Mouse (Mus musculus) midbrain, embryonic 14.5 days (tissue): ENCODE data around the gene Tgfa. TPM values are rescaled to one million over a fixed set of nuclear protein-coding genes. Genes with fewer than 3 reads are reported as not detected.
A peak's percentile ranks its signal among the peaks of the same experiment; 100 is the strongest.

Source experiments
- ATAC-seq: fragments of 200-750 bp; cut with Nextera tagmentation; 2 replicates; pipeline ENCODE4 v1.8.0; 2017; ENCODE audit warnings: moderate number of reproducible peaks, moderate library complexity; ENCODE audit not compliant: low FRiP score, low TSS enrichment
- DNase-seq: peaks from one replicate; pipeline ENCODE4 v3.0.0-alpha.2; 2015
- H3K27ac ChIP-seq: fragments of 300-500 bp; sonication (generic); replicated peaks from 2 replicates; pipeline ENCODE4 v1.5.1; 2014; ENCODE audit warnings: mild to moderate bottlenecking, low read depth, low read length, moderate library complexity
- H3K27me3 ChIP-seq: fragments of 300-500 bp; sonication (generic); 2 replicates; pipeline ENCODE4 v1.6.1; 2014; ENCODE audit warnings: low read length, control low read depth, mixed read lengths; ENCODE audit not compliant: control insufficient read depth, insufficient read depth
- H3K36me3 ChIP-seq: fragments of 300-500 bp; sonication (generic); 2 replicates; pipeline ENCODE4 v1.6.1; 2014; ENCODE audit warnings: low read length, control low read depth; ENCODE audit not compliant: control insufficient read depth, insufficient read depth
- H3K4me1 ChIP-seq: fragments of 300-500 bp; sonication (generic); 2 replicates; pipeline ENCODE4 v1.6.1; 2014; ENCODE audit warnings: mild to moderate bottlenecking, antibody characterized with exemption, low read length, control low read depth; ENCODE audit not compliant: control insufficient read depth, insufficient read depth
- H3K4me2 ChIP-seq: fragments of 300-500 bp; sonication (generic); 2 replicates; pipeline ENCODE4 v1.6.1; 2014; ENCODE audit warnings: mild to moderate bottlenecking, low read length, moderate library complexity
- H3K4me3 ChIP-seq: fragments of 300-500 bp; sonication (generic); replicated peaks from 2 replicates; pipeline ENCODE4 v1.5.1; 2014; ENCODE audit warnings: low read depth, low read length
- H3K9ac ChIP-seq: fragments of 300-500 bp; sonication (generic); replicated peaks from 2 replicates; pipeline ENCODE4 v1.6.1; 2014; ENCODE audit warnings: mild to moderate bottlenecking, low read length, moderate library complexity
- H3K9me3 ChIP-seq: fragments of 300-500 bp; sonication (generic); 2 replicates; pipeline ENCODE4 v1.6.1; 2016; ENCODE audit warnings: low read length, control low read depth, mixed read lengths; ENCODE audit not compliant: control insufficient read depth
- WGBS: fragments of 180-500 bp; shearing (Covaris S2); extraction: QIAGEN DNeasy Blood & Tissue Kit; methylation state at CpG from one replicate; pipeline ENCODE4 v1.1.7; 2014; 5-methylcytosine and 5-hydroxymethylcytosine counted together
- polyA plus RNA-seq: library from polyadenylated mRNA; unstranded; fragments of >200 nt; fragmentation: Nextera tagmentation; extraction: Ambion mirVana; gene quantifications from 2 replicates; pipeline ENCODE4 v1.2.1, GENCODE M21; 2014

Tgfa gene
- polyA plus RNA-seq, 1 experiment from 2014 or later = 9.7 TPM

DNA sequence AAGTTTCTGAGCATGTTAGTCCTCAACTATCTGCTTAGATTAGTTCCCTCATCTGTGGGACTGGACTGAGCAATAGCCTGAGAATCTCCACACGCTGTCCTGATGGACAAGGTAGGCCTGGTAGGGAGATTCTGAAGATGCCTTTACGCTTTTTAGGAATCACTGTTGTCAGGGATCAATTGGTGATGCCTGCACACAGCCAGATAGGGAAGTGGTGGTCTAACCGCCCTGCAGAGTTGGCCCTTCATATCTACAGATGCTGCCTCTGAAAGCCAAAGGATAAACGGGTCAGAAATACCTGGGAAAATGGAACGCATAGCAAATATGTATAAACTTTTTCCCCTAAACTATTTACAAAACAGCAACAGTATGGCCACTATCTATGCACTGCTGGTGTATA is 37.3 kb downstream of the Tgfa start:
- no peaks in the 10 kb centered on the region for H3K4me1 ChIP-seq
- no peak overlapping the region for H3K27ac ChIP-seq
- no peaks in the 10 kb centered on the region for H3K27me3 ChIP-seq
- no peak overlapping the region for H3K4me2 ChIP-seq
- no peaks in the 10 kb centered on the region for H3K36me3 ChIP-seq
- H3K9ac ChIP-seq = no peak overlapping the region
- no peaks in the 10 kb centered on the region for H3K9me3 ChIP-seq
- H3K4me3 ChIP-seq = no peak overlapping the region
- ATAC-seq = no peak
- 86% methylated on average over 5 of the region's 5 CpGs for WGBS
- no peak for DNase-seq

DNA sequence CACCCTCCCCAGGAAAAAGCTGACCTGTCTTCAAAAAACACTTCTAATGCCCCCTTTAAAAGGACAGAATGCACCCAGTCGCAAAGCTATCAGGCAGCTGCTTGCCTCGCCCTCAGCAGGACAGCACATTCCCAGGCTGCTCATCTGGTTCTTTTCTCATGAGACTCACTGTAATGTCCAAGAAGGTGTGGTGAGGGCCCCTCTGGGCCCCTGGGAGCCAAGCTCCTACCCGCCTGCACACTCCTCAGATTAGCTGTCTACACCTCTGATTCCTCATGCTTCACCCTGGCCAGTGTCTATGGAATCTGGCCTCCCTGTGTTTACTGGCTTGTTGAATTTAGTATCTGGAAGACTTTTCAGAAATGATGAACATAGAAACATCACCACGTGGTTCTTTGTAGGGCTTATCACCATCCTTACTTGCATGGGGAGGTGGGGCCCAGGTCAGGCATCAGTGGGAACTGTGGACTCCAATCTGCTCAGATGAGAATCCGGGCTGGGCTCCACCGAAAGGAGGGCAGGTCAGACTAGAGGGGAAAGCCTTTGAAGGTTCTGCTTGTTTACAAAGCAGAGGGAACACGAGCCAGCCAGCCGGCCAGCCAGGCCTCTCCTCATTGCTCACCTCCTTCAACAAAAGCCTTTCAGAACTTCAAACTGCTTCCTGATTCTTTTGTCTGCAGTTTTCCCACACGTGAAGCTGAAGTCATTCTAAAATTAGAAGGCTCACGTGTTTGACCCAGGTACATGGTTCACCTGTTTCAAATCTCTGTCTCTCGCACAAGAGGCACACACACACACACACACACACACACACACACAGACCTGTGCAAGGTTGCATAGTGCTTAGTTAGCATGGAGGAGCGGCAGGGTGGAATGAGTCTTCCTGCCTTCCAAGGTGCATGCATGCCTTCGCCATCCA is 38.7 kb downstream of the Tgfa start:
- WGBS = 44% methylated on average over 13 of the region's 13 CpGs
- no peak for ATAC-seq
- no peaks in the 10 kb centered on the region for H3K4me1 ChIP-seq

DNA sequence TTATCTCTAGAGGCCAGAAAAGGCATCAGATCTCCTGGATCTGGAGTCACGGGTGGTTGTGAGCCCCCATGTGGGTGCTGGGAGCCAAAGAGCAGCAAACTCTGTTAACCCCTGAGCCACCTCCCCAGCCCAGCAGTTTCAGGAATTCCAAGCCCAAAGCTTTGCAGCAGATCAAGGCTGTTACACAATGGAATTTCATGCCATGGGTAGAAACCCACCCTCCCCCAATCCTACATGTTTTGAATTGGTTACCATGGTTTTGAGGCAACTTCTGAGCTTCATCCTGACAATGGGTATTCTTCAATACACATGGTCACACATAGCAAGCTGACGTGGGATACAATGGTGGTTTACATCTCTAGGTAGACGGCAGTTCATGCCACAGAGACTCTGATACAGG is 49.8 kb downstream of the Tgfa start:
- WGBS = 2% methylated on average over 3 of the region's 3 CpGs
- Histone ChIP-seq H3K4me3 (no peak overlapping the region), H3K36me3 (no peaks in the 10 kb centered on the region), H3K9ac (no peak overlapping the region), H3K4me1 (0 out of 2 replicates have a peak, but pooled peaks cover 6% of the 10 kb centered on the region), H3K9me3 (no peaks in the 10 kb centered on the region), H3K27ac (no peak overlapping the region), H3K27me3 (no peaks in the 10 kb centered on the region), H3K4me2 (no peak overlapping the region)
- ATAC-seq (no peak), DNase-seq (no peak)

More for the DNA sequence above, 38.7 kb downstream of the Tgfa start:
- no peaks in the 10 kb centered on the region for H3K9me3 ChIP-seq
- no peaks in the 10 kb centered on the region for H3K36me3 ChIP-seq
- no peak overlapping the region for H3K4me3 ChIP-seq
- no peaks in the 10 kb centered on the region for H3K27me3 ChIP-seq
- DNase-seq = no peak
- H3K4me2 ChIP-seq = no peak overlapping the region
- no peak overlapping the region for H3K9ac ChIP-seq
- H3K27ac ChIP-seq = no peak overlapping the region

- Histone ChIP-seq H3K4me1 (0 out of 2 replicates have a peak, but pooled peaks cover 6% of the 10 kb centered on the region), H3K9me3 (no peaks in the 10 kb centered on the region), H3K4me3 (no peak overlapping the region), H3K36me3 (no peaks in the 10 kb centered on the region), H3K27ac (no peak overlapping the region), H3K4me2 (no peak overlapping the region), H3K9ac (no peak overlapping the region), H3K27me3 (no peaks in the 10 kb centered on the region)
- DNase-seq = no peak
- ATAC-seq = no peak
- 48% methylated on average over 4 of the region's 4 CpGs for WGBS
Observed at GRCm38 (mm10) chr6:86245965-86246364, 50.9 kb downstream of the Tgfa start.

- no peaks in the 10 kb centered on the region for H3K36me3 ChIP-seq
- no peak overlapping the region for H3K4me2 ChIP-seq
- 0 out of 2 replicates have a peak, but pooled peaks cover 6% of the 10 kb centered on the region for H3K4me1 ChIP-seq
- no peak for ATAC-seq
- 67% methylated on average over 1 of the region's 1 CpGs for WGBS
- H3K27me3 ChIP-seq = no peaks in the 10 kb centered on the region
- no peak overlapping the region for H3K9ac ChIP-seq
- H3K4me3 ChIP-seq = no peak overlapping the region
- H3K27ac ChIP-seq = no peak overlapping the region
- no peaks in the 10 kb centered on the region for H3K9me3 ChIP-seq
- no peak for DNase-seq
Observed at GRCm38 (mm10) chr6:86248562-86248961, 53.5 kb downstream of the Tgfa start.

- no peaks in the 10 kb centered on the region for H3K27me3 ChIP-seq
- H3K9ac ChIP-seq = no peak overlapping the region
- no peak overlapping the region for H3K27ac ChIP-seq
- no peaks in the 10 kb centered on the region for H3K9me3 ChIP-seq
- H3K36me3 ChIP-seq = no peaks in the 10 kb centered on the region
- ATAC-seq (no peak), DNase-seq (peak; percentile 55)
- peak overlapping the region; percentile 22 for H3K4me2 ChIP-seq
- no peak overlapping the region for H3K4me3 ChIP-seq
- 0 out of 2 replicates have a peak, but pooled peaks cover 6% of the 10 kb centered on the region for H3K4me1 ChIP-seq
- 34% methylated on average over 16 of the region's 16 CpGs for WGBS
Observed at GRCm38 (mm10) chr6:86249042-86249441, 54.0 kb downstream of the Tgfa start.

- WGBS = 92% methylated on average over 2 of the region's 2 CpGs
- Histone ChIP-seq H3K27ac (no peak overlapping the region), H3K9me3 (no peaks in the 10 kb centered on the region)
Observed at GRCm38 (mm10) chr6:86250236-86250635, 55.2 kb downstream of the Tgfa start.

GRCm38 (mm10) chr6:86250830-86251229 is 55.8 kb downstream of the Tgfa start:
- no peak for ATAC-seq

More at GRCm38 (mm10) chr6:86250236-86250635, 55.2 kb downstream of the Tgfa start:
- Histone ChIP-seq H3K4me3 (no peak overlapping the region), H3K4me1 (0 out of 2 replicates have a peak, but pooled peaks cover 6% of the 10 kb centered on the region), H3K9ac (no peak overlapping the region), H3K4me2 (no peak overlapping the region), H3K36me3 (no peaks in the 10 kb centered on the region), H3K27me3 (no peaks in the 10 kb centered on the region)
- DNase-seq (no peak), ATAC-seq (no peak)

More at GRCm38 (mm10) chr6:86250830-86251229, 55.8 kb downstream of the Tgfa start:
- H3K4me3 ChIP-seq = no peak overlapping the region
- no peak for DNase-seq
- H3K36me3 ChIP-seq = no peaks in the 10 kb centered on the region
- no peaks in the 10 kb centered on the region for H3K27me3 ChIP-seq
- 64% methylated on average over 8 of the region's 8 CpGs for WGBS
- H3K4me1 ChIP-seq = 0 out of 2 replicates have a peak, but pooled peaks cover 6% of the 10 kb centered on the region
- no peaks in the 10 kb centered on the region for H3K9me3 ChIP-seq
- no peak overlapping the region for H3K4me2 ChIP-seq
- no peak overlapping the region for H3K9ac ChIP-seq
- H3K27ac ChIP-seq = no peak overlapping the region
